Comparison of ENCODE assay signal across 16 mouse cellular contexts in genomic region chr4:9067874-9068273, GRCm38 (mm10).
DNase-seq lines count a peak whose midpoint lies in the region; ATAC-seq and TF ChIP-seq lines count a peak whose summit lies in the region.
"Had no signal": no experiment of that assay in that cellular context is flagged by ENCODE, and none has a peak within 500 bp of the region (broad histone marks: within the 10 kb centered on the region; RNA-seq: fewer than 3 reads in every experiment).

No protein-coding gene starts in this region.

- TF ChIP-seq CTCF in gastrocnemius, adult 2 months (IDR thresholded peaks at IDR 0.05): no peak
- no peak for TF ChIP-seq CTCF in liver, adult 2 months (IDR thresholded peaks at IDR 0.05; ENCODE audit: low read depth, low read length)

- no peaks in the 10 kb centered on the region for H3K9me3 ChIP-seq in liver, embryonic 12.5 days (replicated peaks)
- no peaks in the 10 kb centered on the region for H3K9me3 ChIP-seq in heart, embryonic 16.5 days (replicated peaks; ENCODE audit: control insufficient read depth, low read length)
- no peaks in the 10 kb centered on the region for H3K9me3 ChIP-seq in hindbrain, embryonic 12.5 days (replicated peaks)
- H3K9me3 ChIP-seq: liver, embryonic 13.5 days; midbrain, embryonic 12.5 days; neural tube, embryonic 15.5 days had no signal

- intact Hi-C loops in gastrocnemius, adult 2 months (cut with DNase I): loop anchor here (2.0 kb wide), 1 partner anchor 27 kb away; no protein-coding TSS in a partner anchor
- intact Hi-C loops in gastrocnemius, postnatal 36 days (cut with DNase I): no loop called here

- no peak for ATAC-seq in liver, embryonic 12.5 days
- ATAC-seq in heart, embryonic 16.5 days (replicated peaks; ENCODE audit: extremely low read depth, insufficient read depth, low FRiP score): peak; percentile 76
- ATAC-seq in hindbrain, embryonic 12.5 days (ENCODE audit: low FRiP score): no peak
- ATAC-seq: activated CD4-positive, CD25-positive, alpha-beta regulatory T cell, adult 4 months had no signal

- H3K4me1 ChIP-seq in liver, adult 2 months (ENCODE audit: control insufficient read depth, insufficient read depth, low read length): peaks cover 10% of the 10 kb centered on the region
- H3K4me1 ChIP-seq in liver, embryonic 12.5 days: no peaks in the 10 kb centered on the region
- H3K4me1 ChIP-seq in heart, embryonic 16.5 days (ENCODE audit: control insufficient read depth, insufficient read depth, low read length): peaks cover 2% of the 10 kb centered on the region; the same call in 1 of the 2 replicates
- H3K4me1 ChIP-seq in hindbrain, embryonic 12.5 days: 0 out of 2 replicates have a peak, but pooled peaks cover 3% of the 10 kb centered on the region
- H3K4me1 ChIP-seq: liver, embryonic 13.5 days; neural tube, embryonic 15.5 days had no signal

- H3K27ac ChIP-seq in gastrocnemius, adult 2 months: 0 out of 2 replicates have a peak overlapping the region, but pooled peaks have one; percentile 20
- H3K27ac ChIP-seq in liver, adult 2 months (replicated peaks; ENCODE audit: insufficient read depth, low read depth, low read length): no peak overlapping the region
- H3K27ac ChIP-seq in liver, embryonic 12.5 days: no peak overlapping the region
- peak overlapping the region; percentile 22 for H3K27ac ChIP-seq in heart, embryonic 16.5 days (ENCODE audit: low read length)
- no peak overlapping the region for H3K27ac ChIP-seq in hindbrain, embryonic 12.5 days
- H3K27ac ChIP-seq: liver, embryonic 13.5 days; midbrain, embryonic 12.5 days; neural tube, embryonic 15.5 days had no signal

- no peak overlapping the region for H3K4me3 ChIP-seq in gastrocnemius, adult 2 months
- no peak overlapping the region for H3K4me3 ChIP-seq in liver, adult 2 months (ENCODE audit: insufficient read depth, low read depth, low read length)
- no peak overlapping the region for H3K4me3 ChIP-seq in liver, embryonic 12.5 days
- H3K4me3 ChIP-seq in heart, embryonic 16.5 days (ENCODE audit: low read length): no peak overlapping the region
- H3K4me3 ChIP-seq in hindbrain, embryonic 12.5 days: no peak overlapping the region
- H3K4me3 ChIP-seq: liver, embryonic 13.5 days; midbrain, embryonic 12.5 days; neural tube, embryonic 15.5 days had no signal

- WGBS in liver, adult 2 months: 45% methylated on average over 2 of the region's 2 CpGs
- WGBS in liver, embryonic 12.5 days (ENCODE audit: insufficient replicate concordance): 52% methylated on average over 2 of the region's 2 CpGs
- WGBS in heart, embryonic 16.5 days: 24% methylated on average over 2 of the region's 2 CpGs
- 72% methylated on average over 2 of the region's 2 CpGs for WGBS in hindbrain, embryonic 12.5 days

- TF ChIP-seq POLR2A in liver, adult 2 months (IDR thresholded peaks at IDR 0.05; ENCODE audit: extremely low read depth, insufficient read depth, low read length): no peak

- H3K79me2 ChIP-seq in liver, adult 2 months (ENCODE audit: control insufficient read depth, insufficient read depth, low read length): no peaks in the 10 kb centered on the region

- no peak for DNase-seq in gastrocnemius, adult 2 months
- DNase-seq in gastrocnemius, postnatal 36 days: no peak
- DNase-seq in liver, adult 2 months (ENCODE audit: extremely low read depth, low read depth, low spot score): peak; percentile 85
- peak; percentile 31 for DNase-seq in NIH3T3 (ENCODE audit: low read depth)
- no peak for DNase-seq in right cerebral cortex, postnatal 4 days
- DNase-seq: cerebellum, adult 9-11 months; gastrocnemius, postnatal 14 days; left cerebral cortex, postnatal 4 days; liver, embryonic 13.5 days; retina, postnatal 1 day had no signal

- no peaks in the 10 kb centered on the region for H3K36me3 ChIP-seq in liver, adult 2 months (ENCODE audit: control insufficient read depth, insufficient read depth, low read length)
- no peaks in the 10 kb centered on the region for H3K36me3 ChIP-seq in liver, embryonic 12.5 days
- no peaks in the 10 kb centered on the region for H3K36me3 ChIP-seq in heart, embryonic 16.5 days (ENCODE audit: control insufficient read depth, insufficient read depth)
- H3K36me3 ChIP-seq in hindbrain, embryonic 12.5 days: no peaks in the 10 kb centered on the region
- H3K36me3 ChIP-seq: liver, embryonic 13.5 days; midbrain, embryonic 12.5 days; neural tube, embryonic 15.5 days had no signal

- H3K27me3 ChIP-seq in liver, adult 2 months (ENCODE audit: control insufficient read depth, insufficient read depth, low read length): no peaks in the 10 kb centered on the region
- H3K27me3 ChIP-seq in liver, embryonic 12.5 days (replicated peaks): no peaks in the 10 kb centered on the region
- no peaks in the 10 kb centered on the region for H3K27me3 ChIP-seq in heart, embryonic 16.5 days (ENCODE audit: control insufficient read depth, insufficient read depth, low read length)
- no peaks in the 10 kb centered on the region for H3K27me3 ChIP-seq in hindbrain, embryonic 12.5 days
- H3K27me3 ChIP-seq: liver, embryonic 13.5 days; midbrain, embryonic 12.5 days; neural tube, embryonic 15.5 days had no signal

- no peak overlapping the region for H3K9ac ChIP-seq in liver, adult 2 months (ENCODE audit: low read depth, low read length)
- H3K9ac ChIP-seq in liver, embryonic 12.5 days: no peak overlapping the region
- no peak overlapping the region for H3K9ac ChIP-seq in heart, embryonic 16.5 days (ENCODE audit: low read length)
- H3K9ac ChIP-seq in hindbrain, embryonic 12.5 days: no peak overlapping the region
- H3K9ac ChIP-seq: liver, embryonic 13.5 days; midbrain, embryonic 12.5 days; neural tube, embryonic 15.5 days had no signal

- H3K4me2 ChIP-seq in liver, embryonic 12.5 days: no peak overlapping the region
- H3K4me2 ChIP-seq in heart, embryonic 16.5 days (ENCODE audit: low read depth, low read length): no peak overlapping the region
- H3K4me2 ChIP-seq in hindbrain, embryonic 12.5 days (replicated peaks): no peak overlapping the region
- H3K4me2 ChIP-seq: liver, embryonic 13.5 days; midbrain, embryonic 12.5 days; neural tube, embryonic 15.5 days had no signal

Comparison
In these comparisons a context has a peak if more than half of its experiments do, and no peak if none do; other contexts are left out.
1. DNase-seq: peak in liver, adult 2 months (single experiment) and NIH3T3 (single experiment); none in gastrocnemius, adult 2 months (single experiment), gastrocnemius, postnatal 36 days (0 of 2) and right cerebral cortex, postnatal 4 days (single experiment).
2. H3K27ac ChIP-seq: peak in gastrocnemius, adult 2 months (single experiment) and heart, embryonic 16.5 days (single experiment); none in liver, adult 2 months (single experiment), liver, embryonic 12.5 days (single experiment) and hindbrain, embryonic 12.5 days (single experiment).